Mouse (Mus musculus): ENCODE data around the gene Snrpd3.

GRCm38 (mm10) chr10:75516724-75517072 lies 653 bp upstream of the Snrpd3 start:
- TF ChIP-seq EP300 (optimal IDR thresholded peaks at IDR 0.05) (no peak), CTCF (IDR thresholded peaks at IDR 0.05; ENCODE audit: low read depth) (no peak)
